Mouse (Mus musculus): ENCODE measurements around the gene Pik3ip1.

GRCm38 (mm10) chr11:3370928-3371598, 40.9 kb downstream of the Pik3ip1 start:
- TF ChIP-seq CTCF (IDR thresholded peaks at IDR 0.05; ENCODE audit: low read depth), result no peak
- no peak for TF ChIP-seq EP300 (IDR thresholded peaks at IDR 0.05; ENCODE audit: low read depth)
